Mouse (Mus musculus): ENCODE results near the gene Sp2.

DNA sequence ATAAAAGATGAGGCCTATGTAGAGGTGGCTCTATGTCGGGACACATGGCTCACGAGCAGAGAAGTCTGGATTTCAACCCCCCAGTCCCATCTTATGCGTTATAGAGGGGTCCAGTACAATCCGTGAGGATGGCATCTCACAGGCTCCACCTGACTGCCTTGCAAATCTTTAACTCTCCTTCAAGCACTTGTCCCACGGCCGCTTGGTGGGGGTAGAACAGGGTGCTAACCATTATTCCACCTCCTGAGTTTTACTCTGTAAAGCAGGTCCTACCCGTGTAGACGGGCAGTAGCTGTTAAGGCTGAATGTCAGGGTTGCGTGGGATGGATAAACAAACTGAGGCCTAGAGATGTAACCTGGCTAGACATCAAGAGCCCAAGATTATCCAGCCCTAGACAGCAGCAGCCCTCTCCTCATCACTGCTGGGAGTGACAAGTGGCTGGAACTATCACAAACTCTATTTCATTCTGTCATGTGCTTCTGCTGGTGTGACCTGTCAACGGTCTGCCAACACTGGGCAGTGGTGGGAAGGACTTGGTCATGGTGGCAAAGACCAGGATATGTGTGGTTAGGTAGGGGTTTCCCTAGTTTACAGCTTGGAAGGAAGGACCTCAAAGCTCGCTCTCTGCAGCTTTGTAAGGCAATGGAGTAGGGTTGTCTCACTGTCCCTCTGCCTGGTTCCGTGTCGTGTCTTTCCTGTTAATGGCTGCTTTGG lies 49.0 kb downstream of the Sp2 start:
- TF ChIP-seq CTCF (IDR thresholded peaks at IDR 0.05; ENCODE audit: low read depth) (no peak), EP300 (IDR thresholded peaks at IDR 0.05; ENCODE audit: low read depth) (no peak)

Measured in liver, embryonic 14.5 days (tissue).